Mouse (Mus musculus) left cerebral cortex, postnatal 14 days (tissue): Measurements from ENCODE around the gene Phc2. TPM values are rescaled to one million over a fixed set of nuclear protein-coding genes. Genes with fewer than 3 reads are reported as not detected.
"Not testable (repeated sequence)": the region's sequence is repeated elsewhere in the genome, so short reads cannot be mapped to it uniquely, and the experiment has no call there.

Experiments
- DNase-seq, 2 experiments: peaks; one replicate each; pipeline ENCODE4 v3.0.0; 2021 to 2022; ENCODE audit warnings: low spot score in 2 of 2, mixed read lengths in 1 of 2
- intact Hi-C: fragments of 180-260 bp; cut with DNase I; formaldehyde crosslinking; loops from one replicate; pipeline ENCODE4 v1.15.1; 2025
- total RNA-seq, 2 experiments: library from RNA; stranded (reverse); gene quantifications; 2 replicates each; pipeline ENCODE4 v1.2.3; 2021

Gene Phc2
- total RNA-seq, 2 experiments from 2014 or later: 74.8 to 77.2 TPM

DNA sequence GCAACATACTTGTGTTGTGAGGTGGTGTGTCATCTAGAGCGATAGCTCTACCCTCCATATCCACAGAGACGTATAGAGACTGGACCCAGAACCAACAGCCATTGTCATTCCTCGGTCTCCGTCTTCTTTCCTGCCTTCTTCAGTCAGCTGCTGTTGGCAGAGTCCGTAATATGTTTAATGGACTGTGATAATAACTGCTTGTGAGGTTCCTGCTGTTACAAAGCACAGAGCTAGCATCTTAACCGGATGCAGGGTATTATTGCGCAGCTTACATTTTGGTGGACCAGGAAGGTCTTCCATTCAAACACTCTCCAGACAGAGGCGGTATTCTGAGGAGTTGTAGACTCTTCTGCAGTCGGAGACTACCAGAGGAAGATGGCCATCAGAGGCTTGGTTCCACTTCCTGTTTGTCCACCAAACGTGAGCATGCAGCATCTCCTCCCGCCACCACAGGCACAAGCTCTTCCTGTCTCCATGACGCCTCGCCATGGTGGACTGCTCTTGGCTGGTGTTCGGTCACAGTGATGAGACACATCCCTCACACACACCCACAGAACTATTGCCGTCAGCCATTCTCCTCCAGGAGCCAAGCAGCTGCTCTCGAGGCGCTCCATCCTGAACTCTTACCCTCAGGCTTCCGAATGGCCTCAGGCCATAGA is 16.1 kb upstream of the Phc2 start:
- peak in 1 of 2 experiments; percentile 25 for DNase-seq
- intact Hi-C loops: no loop called here

DNA sequence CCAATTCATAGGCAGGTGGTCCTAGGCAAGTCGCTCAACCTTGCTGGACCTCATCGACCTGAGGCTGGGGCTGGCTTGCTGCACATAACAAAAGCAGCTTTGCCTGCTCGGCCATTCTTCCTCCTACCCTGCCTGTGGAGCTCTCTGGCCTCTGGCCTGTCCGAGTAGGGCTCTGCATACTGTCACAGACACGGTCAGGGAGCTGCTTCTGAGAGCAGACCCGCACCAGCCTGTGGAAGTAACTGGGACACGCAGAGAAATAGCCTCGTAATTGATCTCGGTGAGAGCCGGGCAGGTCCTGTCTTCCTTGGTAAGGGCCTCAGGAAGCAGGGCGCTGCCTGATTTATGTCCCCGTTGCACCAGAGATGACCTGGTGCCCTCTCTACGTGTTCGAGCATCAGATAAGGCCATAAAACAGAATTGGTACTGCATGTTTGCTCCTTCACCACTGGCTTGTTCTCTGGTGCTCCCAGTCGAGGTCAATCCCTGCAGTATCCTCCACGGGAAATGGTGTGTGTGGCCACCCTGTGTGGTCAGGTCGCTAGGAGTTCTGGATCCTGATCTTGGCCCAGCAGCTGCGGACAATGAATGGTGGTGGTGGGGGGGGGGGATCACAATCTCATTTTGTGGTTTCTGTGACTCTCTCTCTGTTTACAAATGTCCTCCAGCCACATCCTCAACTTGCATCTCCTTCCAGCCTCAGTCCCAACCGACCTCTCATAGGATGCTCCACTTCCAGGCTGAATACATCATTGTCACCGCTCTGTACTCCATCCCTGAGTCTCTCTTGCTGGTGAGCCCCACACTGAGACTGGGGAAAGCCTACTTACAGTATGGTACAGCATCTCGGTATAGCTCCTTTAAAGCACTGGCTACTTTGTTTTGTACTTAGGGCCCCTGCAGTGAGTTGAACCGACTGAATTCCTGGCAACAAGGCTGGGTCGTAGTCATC is 12.5 kb upstream of the Phc2 start:
- intact Hi-C loops: no loop called here
- DNase-seq: no peak

DNA sequence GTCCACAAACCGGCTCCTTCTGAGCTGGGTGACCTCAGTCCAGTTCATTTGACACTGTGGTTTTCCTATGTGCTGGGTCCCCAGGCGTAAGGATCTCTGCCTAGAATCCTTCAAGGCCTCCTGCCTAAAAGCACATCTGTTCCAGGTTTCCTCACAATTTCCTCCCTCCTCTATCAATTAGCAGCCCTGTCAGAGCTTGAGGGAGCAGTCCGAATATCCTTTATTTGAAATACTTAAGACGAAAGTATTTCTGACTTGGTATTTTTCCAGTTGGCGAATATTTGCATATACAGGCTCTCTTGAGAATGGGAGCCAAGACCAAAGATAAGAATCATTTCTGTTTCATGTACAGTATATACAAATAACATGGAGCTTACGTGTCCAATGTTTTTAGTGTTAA is 8.6 kb upstream of the Phc2 start:
- intact Hi-C loops: no loop called here
- no peak for DNase-seq

DNA sequence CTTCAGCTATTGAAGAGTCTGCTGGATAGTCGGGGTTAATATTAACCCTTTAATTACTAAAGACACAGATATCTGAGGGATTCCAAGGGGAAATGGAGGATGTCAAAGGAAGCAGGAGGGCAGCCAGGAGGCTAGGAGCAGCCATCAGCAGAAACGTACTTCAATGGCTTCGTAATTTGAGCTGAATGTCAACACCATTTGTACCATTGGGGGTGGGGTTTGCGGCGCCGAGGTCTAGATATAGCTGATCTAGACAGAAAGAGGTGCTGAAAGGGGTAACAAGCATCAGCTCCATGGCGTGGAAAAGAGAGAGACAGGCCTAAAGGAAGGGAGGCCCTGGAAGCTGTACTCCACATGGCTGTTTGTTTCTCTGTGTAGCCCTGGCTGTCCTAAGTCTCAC is 7.7 kb upstream of the Phc2 start:
- intact Hi-C loops: no loop called here

DNA sequence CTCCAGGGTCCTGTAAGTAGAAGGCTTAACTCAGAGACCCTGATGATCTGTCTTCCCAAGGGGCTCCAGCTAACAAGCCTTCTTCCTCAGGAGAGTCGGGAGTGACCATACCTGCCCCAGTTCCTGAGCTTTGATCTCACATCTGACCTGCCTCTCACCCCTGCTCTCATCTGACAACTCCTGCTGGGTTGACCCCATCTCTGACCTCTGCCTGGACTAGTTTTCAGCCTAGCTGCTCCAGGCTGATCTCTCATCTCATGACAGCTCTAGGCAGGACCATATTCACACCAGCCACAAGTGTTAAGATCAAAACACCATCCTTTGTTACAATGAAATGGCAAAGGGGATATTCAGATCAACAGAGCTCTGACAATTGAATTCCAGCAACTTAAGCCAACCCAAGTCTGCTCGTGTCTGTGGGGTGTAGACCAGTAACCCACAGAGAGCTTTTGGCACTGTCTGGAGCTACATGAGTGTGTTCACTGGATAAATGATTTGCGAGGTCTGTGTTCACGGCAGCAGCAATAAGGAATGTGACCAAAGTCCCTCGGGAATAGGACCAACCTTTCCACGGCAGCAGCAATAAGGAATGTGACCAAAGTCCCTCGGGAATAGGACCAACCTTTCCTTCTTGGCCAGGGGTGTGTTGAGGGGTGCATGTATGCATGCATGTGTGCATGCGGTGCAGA is 5.8 kb upstream of the Phc2 start:
- intact Hi-C loops: no loop called here
- DNase-seq: no peak

More for the DNA sequence above, 7.7 kb upstream of the Phc2 start:
- no peak for DNase-seq

DNA sequence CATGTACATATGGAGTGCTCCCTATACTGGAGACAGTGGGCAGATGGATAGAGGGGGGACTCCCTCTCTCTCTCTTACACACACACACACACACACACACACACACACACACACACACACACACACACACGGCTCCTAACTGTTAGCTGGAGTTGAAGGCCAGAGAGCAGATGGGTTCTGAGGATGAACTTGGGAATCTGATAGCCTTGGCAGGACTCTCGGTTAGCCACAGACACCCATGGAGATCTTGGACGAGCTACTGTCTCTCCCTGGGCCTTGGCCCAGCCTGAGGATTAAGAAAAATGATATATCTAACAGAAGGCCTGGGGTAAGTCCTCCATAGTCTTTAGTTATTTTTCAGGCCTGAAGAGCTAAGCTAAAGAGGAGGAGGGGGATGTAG is 3.0 kb upstream of the Phc2 start:
- DNase-seq: no peak
- intact Hi-C loops: loop anchor here (5.0 kb wide), 1 partner anchor 39 kb away; the partner anchor contains the start of gene Zscan20

DNA sequence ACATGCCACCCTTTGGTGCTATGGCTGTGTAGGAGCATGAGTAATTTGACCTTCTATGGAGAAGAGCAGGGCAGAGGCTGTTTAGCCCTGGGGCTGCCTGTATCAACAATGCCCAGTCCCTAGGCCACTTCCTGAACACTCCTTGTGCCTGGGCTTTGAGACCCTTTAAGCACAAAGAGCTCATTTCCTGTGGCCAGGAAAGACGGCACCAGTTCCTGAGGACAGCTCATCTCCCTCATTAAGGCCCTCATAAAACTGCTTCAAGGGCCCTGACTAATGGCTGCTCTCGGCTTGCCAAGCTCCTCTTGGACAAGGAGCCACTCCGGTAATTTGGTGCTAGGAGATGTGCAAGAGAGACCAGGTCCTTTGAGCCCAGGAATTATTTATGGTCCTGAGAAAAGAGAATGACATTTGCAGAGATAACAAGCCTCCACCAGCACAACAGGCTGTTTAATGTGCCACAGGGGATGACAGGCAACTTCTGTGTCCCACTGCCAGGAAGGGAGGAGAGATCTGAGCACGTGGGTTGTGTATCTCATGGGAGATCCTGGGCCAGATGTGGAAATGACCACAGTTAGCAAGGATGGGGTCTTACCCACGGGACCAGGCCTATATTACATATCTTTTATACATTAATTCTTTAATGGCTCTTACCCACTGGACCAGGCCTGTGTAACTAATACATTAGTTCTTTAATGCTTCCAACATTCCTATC is 1.8 kb upstream of the Phc2 start:
- no peak for DNase-seq
- intact Hi-C loops: loop anchor here (5.0 kb wide), 1 partner anchor 40 kb away; the partner anchor contains the start of gene Zscan20

DNA sequence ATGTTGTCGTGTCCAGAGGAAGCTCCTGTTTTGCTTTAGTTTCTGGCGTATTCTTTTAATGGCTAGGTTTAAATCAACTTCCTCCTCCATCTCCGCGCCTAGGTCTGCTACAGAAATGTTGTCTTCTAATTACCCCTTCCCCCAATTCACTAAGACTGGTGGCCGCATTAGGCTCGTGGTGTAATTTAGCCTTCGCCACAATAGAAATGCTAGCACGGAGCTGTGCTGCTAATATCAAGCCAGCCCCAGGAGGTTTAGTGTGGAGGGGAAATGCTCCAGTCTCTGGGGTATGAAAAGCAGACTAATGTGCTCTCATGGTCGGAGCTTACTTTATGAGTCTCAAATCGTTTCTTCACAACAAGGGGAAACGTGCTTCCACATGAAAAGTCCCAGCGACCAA is 944 bp downstream of the Phc2 start:
- no peak for DNase-seq

DNA sequence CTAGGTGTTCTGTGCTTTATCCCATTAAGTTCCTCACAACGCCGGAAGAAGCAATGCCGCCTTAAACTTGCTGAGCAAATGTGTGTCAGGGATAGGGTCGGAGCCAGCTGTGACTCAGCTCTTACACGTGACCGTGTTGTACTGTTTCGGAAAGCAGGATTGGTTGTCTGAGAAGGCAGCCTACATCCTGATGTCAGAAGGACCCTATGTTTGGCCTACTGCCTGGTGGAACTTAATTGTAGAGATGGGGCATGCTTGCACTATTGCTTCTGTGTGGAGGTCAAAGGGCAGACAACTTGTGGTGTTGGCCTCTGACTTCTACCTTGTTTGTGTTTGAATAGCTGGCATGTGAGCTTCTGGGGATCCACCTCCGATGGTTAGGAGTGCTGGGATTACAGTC is 5.7 kb downstream of the Phc2 start:
- peak in 1 of 2 experiments; percentile 39 for DNase-seq
- intact Hi-C loops: no loop called here

More for the DNA sequence above, 944 bp downstream of the Phc2 start:
- intact Hi-C loops: no loop called here

DNA sequence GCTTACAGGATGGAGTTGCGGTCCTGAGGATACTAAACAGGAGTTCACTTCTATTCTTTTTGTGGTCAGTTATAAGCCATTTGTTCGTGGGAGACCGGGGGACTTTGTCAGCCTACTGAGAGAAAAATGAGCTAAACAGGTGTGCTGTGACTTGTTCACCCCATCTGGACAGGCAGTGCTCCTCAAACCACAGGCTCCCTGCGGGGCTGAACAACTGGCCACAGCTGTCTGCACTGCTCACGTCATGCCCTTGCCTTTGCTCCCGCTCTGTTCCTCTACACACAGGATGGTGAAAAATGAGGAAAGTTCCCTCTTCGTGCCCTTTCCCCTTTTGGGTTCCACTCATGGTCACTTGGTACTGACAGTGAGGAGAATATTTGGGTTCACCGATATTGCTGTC is 6.6 kb downstream of the Phc2 start:
- DNase-seq: no peak
- intact Hi-C loops: no loop called here

DNA sequence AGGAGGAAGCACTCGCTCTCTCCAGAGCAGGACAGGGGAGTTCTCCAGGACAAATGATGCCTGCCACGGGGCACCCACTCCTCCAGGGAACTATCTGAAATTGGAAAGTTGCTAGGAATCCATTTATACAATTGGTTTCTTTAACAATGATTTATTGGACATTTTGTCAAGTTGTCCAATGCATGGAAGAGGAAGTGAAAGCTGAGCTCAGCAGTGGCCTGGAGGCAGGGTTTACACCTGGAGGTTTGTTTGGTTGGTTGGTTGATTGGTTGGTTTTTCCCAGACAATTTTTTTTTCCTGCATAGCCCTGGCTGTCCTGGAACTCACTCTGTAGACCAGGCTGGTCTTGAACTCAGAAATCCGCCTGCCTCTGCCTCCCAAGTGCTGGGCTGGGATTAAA is 9.5 kb downstream of the Phc2 start:
- DNase-seq: no peak
- intact Hi-C loops: no loop called here

DNA sequence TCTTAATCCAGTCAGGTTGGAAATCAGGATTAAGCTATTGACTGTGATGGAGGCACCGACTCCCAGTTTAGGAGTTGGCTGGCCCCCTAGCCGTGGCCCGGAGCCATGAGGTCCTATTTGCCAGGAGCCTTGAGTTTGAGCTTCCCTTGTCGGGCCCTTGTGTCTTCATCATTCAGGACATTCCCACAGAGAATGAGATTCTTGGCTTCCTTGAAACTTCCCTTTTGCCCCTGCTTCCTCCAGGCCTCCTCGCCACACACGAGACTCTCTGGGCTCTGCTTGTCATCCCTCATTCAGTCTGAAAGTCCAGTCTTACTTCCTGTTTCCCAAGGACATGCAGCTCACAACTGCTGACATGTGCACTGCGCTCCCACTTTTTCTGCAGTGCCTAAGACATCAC is 11.9 kb downstream of the Phc2 start:
- not testable (repeated sequence) for DNase-seq

DNA sequence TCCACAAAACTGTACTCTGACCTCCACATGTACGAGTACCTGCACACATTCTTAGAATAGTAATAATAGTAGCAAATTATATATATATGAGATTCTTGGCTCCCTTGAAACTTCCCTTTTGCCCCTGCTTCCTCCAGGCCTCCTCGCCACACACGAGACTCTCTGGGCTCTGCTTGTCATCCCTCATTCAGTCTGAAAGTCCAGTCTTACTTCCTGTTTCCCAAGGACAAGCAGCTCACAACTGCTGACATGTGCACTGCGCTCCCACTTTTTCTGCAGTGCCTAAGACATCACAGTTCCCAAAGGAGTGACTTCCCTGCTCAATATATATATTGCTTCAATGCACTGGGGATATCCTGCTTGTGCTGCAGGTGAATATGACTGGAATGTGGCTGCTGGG is 12.7 kb downstream of the Phc2 start:
- DNase-seq, intact Hi-C loops: not testable (repeated sequence)

More for the DNA sequence above, 11.9 kb downstream of the Phc2 start:
- intact Hi-C loops: not testable (repeated sequence)

DNA sequence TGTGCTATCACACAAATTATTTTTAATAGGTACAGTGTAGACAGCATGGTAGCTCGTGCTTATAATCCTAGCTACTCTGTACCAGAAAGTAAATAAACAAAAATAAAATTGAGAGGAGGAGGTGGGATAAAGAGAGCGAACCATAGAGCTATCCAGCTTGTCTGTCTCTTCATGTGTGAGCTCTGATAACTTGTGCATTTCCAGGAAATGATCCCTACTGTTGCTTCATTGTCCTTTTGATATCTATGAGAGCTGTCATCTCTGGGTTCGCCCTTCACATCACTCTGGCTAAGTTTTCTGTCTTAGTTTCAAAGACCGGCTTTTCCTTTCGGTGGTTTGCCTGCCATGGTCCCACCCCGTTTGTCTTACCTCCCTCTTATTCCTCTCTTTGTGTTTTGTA is 14.7 kb downstream of the Phc2 start:
- no peak for DNase-seq
- intact Hi-C loops: no loop called here

DNA sequence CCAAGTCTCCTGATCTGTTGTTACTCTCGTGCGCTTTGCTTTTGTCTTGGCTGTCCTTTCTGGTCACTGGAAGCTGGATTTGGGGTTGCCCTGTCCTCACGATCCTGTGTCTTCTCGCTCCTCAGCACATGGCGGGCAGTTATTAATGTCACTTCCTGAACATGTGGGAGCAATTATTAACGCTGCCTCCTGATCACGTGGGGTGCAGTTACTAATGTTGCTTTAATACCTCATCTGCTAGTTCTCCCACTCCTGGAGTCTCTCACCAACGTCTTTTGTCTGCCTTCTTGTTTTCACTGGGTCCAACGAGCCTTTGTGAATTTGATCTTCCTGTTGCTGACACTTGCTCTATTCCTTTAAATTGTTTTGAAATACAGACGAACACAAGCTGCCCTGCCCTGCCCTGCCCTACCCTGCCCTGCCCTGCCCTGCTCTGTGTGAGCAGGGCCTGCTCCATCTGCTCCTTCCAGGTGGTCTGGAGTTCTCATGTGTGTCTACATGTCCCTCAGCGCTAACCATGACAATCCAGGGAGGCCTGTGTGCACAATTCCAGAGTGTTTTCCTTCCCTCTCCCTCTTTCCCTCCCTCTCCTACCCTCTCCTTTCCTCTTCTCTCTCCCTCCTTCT is 16.2 kb downstream of the Phc2 start:
- no peak for DNase-seq
- intact Hi-C loops: no loop called here

DNA sequence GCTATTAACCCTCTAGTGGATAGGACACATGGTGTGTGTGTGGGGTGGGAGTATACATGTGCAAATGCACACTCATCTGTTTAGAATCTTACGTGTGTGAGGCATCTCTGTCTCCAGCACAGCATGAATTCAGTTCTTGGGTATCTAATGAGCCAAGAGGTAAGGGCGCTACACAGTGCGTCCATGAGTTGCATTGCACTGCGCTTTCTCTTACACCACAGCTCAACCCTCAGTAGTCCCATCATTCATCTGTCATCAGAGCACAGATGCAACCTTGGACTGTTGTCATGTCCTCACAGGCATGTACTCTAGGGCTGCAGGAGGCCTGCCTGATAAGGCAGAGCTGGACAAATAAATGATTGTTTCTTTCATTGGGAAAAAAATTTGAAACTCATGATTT is 18.0 kb downstream of the Phc2 start:
- no peak for DNase-seq
- intact Hi-C loops: no loop called here

DNA sequence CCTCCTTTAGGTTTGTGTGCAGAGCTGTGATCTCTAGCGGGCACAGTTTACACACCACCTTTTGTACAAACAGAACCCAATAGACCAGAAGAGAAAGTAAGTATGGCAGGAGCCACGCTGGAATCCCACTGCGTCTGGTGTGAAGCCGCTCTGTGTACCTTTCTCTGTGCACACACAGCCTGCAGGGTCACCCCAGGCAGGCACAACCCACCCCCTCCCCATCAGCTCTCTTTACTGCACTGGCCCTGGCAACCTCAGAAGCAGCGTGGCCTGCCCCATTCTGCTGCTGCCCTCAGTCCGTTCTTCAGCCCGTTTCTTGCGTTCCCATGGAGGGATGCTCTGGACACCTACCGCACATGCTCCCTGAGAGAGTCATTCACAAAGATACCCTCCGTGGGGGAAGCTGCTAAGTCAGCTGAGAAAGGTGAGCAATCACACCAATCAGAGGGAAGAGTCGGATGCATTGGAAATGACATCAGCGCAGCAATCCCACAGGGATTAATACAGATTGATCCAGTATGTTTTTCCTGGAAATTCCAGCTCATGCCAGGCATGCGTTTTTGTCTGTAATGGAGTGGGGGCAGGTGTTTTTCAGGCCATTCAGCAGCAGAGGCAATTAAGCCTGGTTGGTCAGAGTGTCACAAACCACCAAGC is 24.2 kb downstream of the Phc2 start:
- no peak for DNase-seq
- intact Hi-C loops: no loop called here

DNA sequence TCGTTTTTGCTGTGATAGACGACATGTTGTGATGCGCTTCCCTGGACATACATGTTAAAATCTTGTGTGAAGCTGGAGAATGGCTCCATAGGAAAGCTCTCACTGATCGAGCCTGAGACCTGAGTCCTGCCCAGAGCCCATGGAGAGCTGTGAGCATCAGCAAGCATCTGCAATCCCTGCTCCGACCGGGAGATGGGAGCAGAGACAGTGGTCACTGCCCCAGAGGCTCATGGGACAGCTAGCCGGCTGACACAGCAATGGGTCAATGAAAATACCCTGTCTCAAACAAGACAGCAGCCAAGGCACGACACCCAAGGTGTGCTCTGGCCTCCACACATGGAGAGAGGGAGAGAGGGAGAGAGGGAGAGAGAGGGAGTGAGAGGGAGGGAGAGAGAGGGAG is 26.6 kb downstream of the Phc2 start:
- intact Hi-C loops: no loop called here
- DNase-seq: no peak

DNA sequence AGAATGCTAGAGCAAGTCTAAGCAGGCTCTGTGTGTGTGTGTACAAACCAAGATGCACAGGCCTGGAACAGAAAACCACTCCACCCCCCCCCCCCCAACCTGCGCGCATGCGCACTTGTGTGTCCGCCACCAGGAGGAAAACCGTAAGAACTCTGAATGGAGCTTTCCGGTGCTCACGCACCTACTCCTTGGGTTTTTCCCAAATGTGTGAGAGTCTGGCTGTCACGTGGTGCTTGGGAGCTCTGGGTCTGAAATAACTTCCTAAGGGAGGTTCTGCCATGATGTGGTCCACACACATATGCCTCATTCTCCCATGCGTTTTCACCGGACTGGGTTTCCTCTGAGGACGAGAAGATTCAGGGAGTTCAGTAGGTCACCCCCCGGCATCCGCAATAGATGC is 27.8 kb downstream of the Phc2 start:
- DNase-seq: peak in 1 of 2 experiments; percentile 55
- intact Hi-C loops: no loop called here
